Mouse (Mus musculus): ENCODE measurements around the gene Cbx5.

- TF ChIP-seq POLR2A (IDR thresholded peaks at IDR 0.05; ENCODE audit: low read depth, low read length), result no peak
- no peak for TF ChIP-seq CTCF (IDR thresholded peaks at IDR 0.05; ENCODE audit: borderline replicate concordance, insufficient read depth, low read length)
These were observed 68.3 kb downstream of the Cbx5 start for GRCm38 (mm10) chr15:103171276-103171675.
